Mouse (Mus musculus) kidney, embryonic 16.5 days (tissue): Measurements from ENCODE around the gene Rab11b. TPM values are rescaled to one million over a fixed set of nuclear protein-coding genes. Genes with fewer than 3 reads are reported as not detected.

Source experiments
- ATAC-seq: fragments of 200-750 bp; cut with Nextera tagmentation; 2 replicates; pipeline ENCODE4 v1.8.0; 2017; ENCODE audit warnings: moderate TSS enrichment; ENCODE audit not compliant: low FRiP score, low TSS enrichment
- H3K27ac ChIP-seq: fragments of 300-500 bp; sonication (generic); 2 replicates; pipeline ENCODE4 v1.5.1; 2014; ENCODE audit warnings: low read length
- H3K27me3 ChIP-seq: fragments of 300-500 bp; sonication (generic); 2 replicates; pipeline ENCODE4 v1.6.1; 2014; ENCODE audit warnings: low read length, control low read depth, mixed read lengths; ENCODE audit not compliant: insufficient read depth
- H3K36me3 ChIP-seq: fragments of 300-500 bp; sonication (generic); 2 replicates; pipeline ENCODE4 v1.6.1; 2014; ENCODE audit warnings: low read length, control low read depth, mixed read lengths; ENCODE audit not compliant: insufficient read depth
- H3K4me1 ChIP-seq: fragments of 300-500 bp; sonication (generic); 2 replicates; pipeline ENCODE4 v1.6.1; 2014; ENCODE audit warnings: low read length, control low read depth, mixed read lengths; ENCODE audit not compliant: insufficient read depth
- H3K4me2 ChIP-seq: fragments of 300-500 bp; sonication (generic); replicated peaks from 2 replicates; pipeline ENCODE4 v1.6.1; 2014; ENCODE audit warnings: low read depth, low read length
- H3K4me3 ChIP-seq: fragments of 300-500 bp; sonication (generic); 2 replicates; pipeline ENCODE4 v1.5.1; 2014; ENCODE audit warnings: mild to moderate bottlenecking, low read length
- H3K9ac ChIP-seq: fragments of 300-500 bp; sonication (generic); replicated peaks from 2 replicates; pipeline ENCODE4 v1.6.1; 2014; ENCODE audit warnings: low read length
- H3K9me3 ChIP-seq: fragments of 300-500 bp; sonication (generic); 2 replicates; pipeline ENCODE4 v1.6.1; 2016; ENCODE audit warnings: low read length, control low read depth
- WGBS: fragments of 180-500 bp; shearing (Covaris S2); extraction: QIAGEN DNeasy Blood & Tissue Kit; methylation state at CpG from one replicate; pipeline ENCODE4 v1.1.7; 2014; 5-methylcytosine and 5-hydroxymethylcytosine counted together
- polyA plus RNA-seq: library from polyadenylated mRNA; unstranded; fragments of >200 nt; fragmentation: Nextera tagmentation; extraction: Ambion mirVana; gene quantifications from 2 replicates; pipeline ENCODE4 v1.2.1, GENCODE M21; 2015

The Rab11b gene
- polyA plus RNA-seq, 1 experiment from 2014 or later = 245 TPM

- Histone ChIP-seq H3K4me1 (0 out of 2 replicates have a peak, but pooled peaks cover 6% of the 10 kb centered on the region), H3K27ac (no peak overlapping the region), H3K27me3 (no peaks in the 10 kb centered on the region), H3K9ac (no peak overlapping the region), H3K4me3 (no peak overlapping the region), H3K4me2 (no peak overlapping the region), H3K36me3 (no peaks in the 10 kb centered on the region), H3K9me3 (no peaks in the 10 kb centered on the region)
- no peak for ATAC-seq
- 94% methylated on average over 7 of the region's 7 CpGs for WGBS
These were observed 40.5 kb downstream of the Rab11b start for GRCm38 (mm10) chr17:33719736-33720378.

GRCm38 (mm10) chr17:33718944-33719725, 41.2 kb downstream of the Rab11b start:
- Histone ChIP-seq H3K4me1 (0 out of 2 replicates have a peak, but pooled peaks cover 6% of the 10 kb centered on the region), H3K9ac (0 out of 2 replicates have a peak overlapping the region, but pooled peaks have one; percentile 4), H3K27ac (no peak overlapping the region), H3K9me3 (no peaks in the 10 kb centered on the region), H3K4me2 (peak overlapping the region; percentile 42), H3K4me3 (peak overlapping the region; percentile 89), H3K27me3 (no peaks in the 10 kb centered on the region), H3K36me3 (no peaks in the 10 kb centered on the region)
- no peak for ATAC-seq
- WGBS = 51% methylated on average over 10 of the region's 10 CpGs

- Histone ChIP-seq H3K9ac (peak within 1 kb of the TSS; percentile 84), H3K27ac (no peak within 1 kb of the TSS), H3K9me3 (no peaks in the 10 kb centered on the region), H3K27me3 (no peaks in the 10 kb centered on the region), H3K4me1 (0 out of 2 replicates have a peak, but pooled peaks cover 6% of the 10 kb centered on the region), H3K36me3 (no peaks in the 10 kb centered on the region), H3K4me2 (peak within 1 kb of the TSS; percentile 83), H3K4me3 (peak within 1 kb of the TSS; percentile 89)
- peak; percentile 100 for ATAC-seq
- WGBS = under 1% methylated on average over 46 of the region's 46 CpGs
These were observed 41.9 kb downstream of the Rab11b start, which contains the start of gene March2 for GRCm38 (mm10) chr17:33718384-33718881. Gene March2 (minus strand): TSS chr17:33718670.

GRCm38 (mm10) chr17:33717982-33718381, 42.3 kb downstream of the Rab11b start:
- H3K4me2 ChIP-seq = peak overlapping the region; percentile 83
- no peak overlapping the region for H3K27ac ChIP-seq

GRCm38 (mm10) chr17:33717246-33717645, 43.1 kb downstream of the Rab11b start:
- ATAC-seq = no peak
- 88% methylated on average over 1 of the region's 1 CpGs for WGBS
- no peaks in the 10 kb centered on the region for H3K9me3 ChIP-seq
- no peak overlapping the region for H3K9ac ChIP-seq
- no peaks in the 10 kb centered on the region for H3K27me3 ChIP-seq
- H3K27ac ChIP-seq = no peak overlapping the region
- no peak overlapping the region for H3K4me3 ChIP-seq
- H3K4me2 ChIP-seq = no peak overlapping the region
- H3K4me1 ChIP-seq = 0 out of 2 replicates have a peak, but pooled peaks cover 6% of the 10 kb centered on the region
- H3K36me3 ChIP-seq = no peaks in the 10 kb centered on the region

More at GRCm38 (mm10) chr17:33717982-33718381, 42.3 kb downstream of the Rab11b start:
- ATAC-seq = no peak
- no peaks in the 10 kb centered on the region for H3K27me3 ChIP-seq
- WGBS = 6% methylated on average over 8 of the region's 8 CpGs
- peak overlapping the region; percentile 84 for H3K9ac ChIP-seq
- no peaks in the 10 kb centered on the region for H3K9me3 ChIP-seq
- peak overlapping the region; percentile 89 for H3K4me3 ChIP-seq
- H3K4me1 ChIP-seq = 0 out of 2 replicates have a peak, but pooled peaks cover 6% of the 10 kb centered on the region
- no peaks in the 10 kb centered on the region for H3K36me3 ChIP-seq

- H3K4me3 ChIP-seq = no peak overlapping the region
- ATAC-seq = no peak
- 93% methylated on average over 1 of the region's 1 CpGs for WGBS
- 0 out of 2 replicates have a peak, but pooled peaks cover 6% of the 10 kb centered on the region for H3K4me1 ChIP-seq
- H3K9ac ChIP-seq = no peak overlapping the region
- no peak overlapping the region for H3K27ac ChIP-seq
- H3K27me3 ChIP-seq = no peaks in the 10 kb centered on the region
- H3K36me3 ChIP-seq = 0 out of 2 replicates have a peak, but pooled peaks cover 6% of the 10 kb centered on the region
- H3K4me2 ChIP-seq = no peak overlapping the region
- 0 out of 2 replicates have a peak, but pooled peaks cover 5% of the 10 kb centered on the region for H3K9me3 ChIP-seq
These were observed 45.6 kb downstream of the Rab11b start for GRCm38 (mm10) chr17:33714779-33715178.

GRCm38 (mm10) chr17:33713271-33713670, 47.1 kb downstream of the Rab11b start:
- Histone ChIP-seq H3K27me3 (no peaks in the 10 kb centered on the region), H3K4me2 (no peak overlapping the region), H3K4me3 (no peak overlapping the region), H3K27ac (no peak overlapping the region), H3K9me3 (0 out of 2 replicates have a peak, but pooled peaks cover 5% of the 10 kb centered on the region), H3K36me3 (peaks cover 19% of the 10 kb centered on the region), H3K4me1 (0 out of 2 replicates have a peak, but pooled peaks cover 6% of the 10 kb centered on the region), H3K9ac (no peak overlapping the region)
- ATAC-seq = no peak
- WGBS = 79% methylated on average over 5 of the region's 5 CpGs

- ATAC-seq = no peak
- H3K4me1 ChIP-seq = no peaks in the 10 kb centered on the region
- H3K4me3 ChIP-seq = no peak overlapping the region
- H3K27me3 ChIP-seq = no peaks in the 10 kb centered on the region
- peaks cover 19% of the 10 kb centered on the region for H3K36me3 ChIP-seq
- no peak overlapping the region for H3K27ac ChIP-seq
- H3K4me2 ChIP-seq = no peak overlapping the region
- H3K9ac ChIP-seq = no peak overlapping the region
- H3K9me3 ChIP-seq = 0 out of 2 replicates have a peak, but pooled peaks cover 5% of the 10 kb centered on the region
- WGBS = 71% methylated on average over 3 of the region's 3 CpGs
These were observed 50.5 kb downstream of the Rab11b start for GRCm38 (mm10) chr17:33709834-33710233.

GRCm38 (mm10) chr17:33703091-33703490, 57.2 kb downstream of the Rab11b start:
- Histone ChIP-seq H3K4me3 (no peak overlapping the region), H3K9ac (no peak overlapping the region), H3K4me1 (no peaks in the 10 kb centered on the region), H3K9me3 (no peaks in the 10 kb centered on the region), H3K27me3 (no peaks in the 10 kb centered on the region), H3K36me3 (peaks cover 9% of the 10 kb centered on the region; the same call in 1 of the 2 replicates), H3K4me2 (no peak overlapping the region), H3K27ac (no peak overlapping the region)
- ATAC-seq = no peak
- WGBS = 91% methylated on average over 9 of the region's 9 CpGs
